Comparison of ENCODE assay signal across 8 mouse cellular contexts in the genomic region with DNA sequence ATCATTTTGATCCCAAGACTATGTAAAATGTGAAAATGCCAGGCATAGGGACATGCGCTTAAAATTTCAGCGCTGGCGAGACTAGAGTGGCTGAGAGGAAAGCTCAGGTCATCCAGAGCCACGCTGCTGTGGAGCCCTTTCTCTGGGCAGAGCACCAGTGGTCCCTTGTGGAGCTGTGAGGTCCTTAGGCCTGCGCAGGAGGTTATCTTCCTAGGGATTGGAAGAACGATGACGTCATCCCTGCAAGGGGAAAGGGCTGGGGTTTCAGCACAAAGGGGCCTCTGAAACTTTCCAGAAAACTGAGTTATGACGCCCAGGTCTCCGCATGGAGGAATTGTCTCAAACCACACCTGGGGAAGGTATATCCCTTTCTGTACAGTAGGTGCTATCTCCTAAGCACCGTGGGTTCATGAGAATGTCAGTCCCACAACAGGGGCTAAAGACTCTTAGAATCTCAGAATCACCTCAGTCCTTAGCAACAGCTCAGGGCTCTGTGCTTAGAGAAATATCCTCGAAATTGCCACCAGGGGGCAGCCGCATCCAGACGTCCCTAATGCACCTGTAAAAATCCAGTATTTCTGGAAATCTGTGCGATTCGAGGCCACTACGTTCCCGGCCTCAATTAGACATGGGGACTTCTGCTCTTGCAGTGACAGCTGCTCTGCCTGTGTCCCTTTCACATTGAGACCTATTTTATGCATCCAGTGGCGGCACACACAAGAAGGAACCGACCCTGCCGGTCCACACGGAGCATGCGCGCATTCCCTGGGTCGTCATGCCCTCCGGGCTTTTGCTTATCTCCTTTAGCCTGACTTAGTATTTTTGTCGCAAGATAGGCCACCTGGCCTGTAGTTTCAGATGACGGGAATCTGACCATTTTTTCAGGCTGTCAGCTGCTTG. TPM values are rescaled to one million over a fixed set of nuclear protein-coding genes. Genes with fewer than 3 reads are reported as not detected.
DNase-seq lines count a peak whose midpoint lies in the region; ATAC-seq and TF ChIP-seq lines count a peak whose summit lies in the region.

No protein-coding gene starts in this region.

- H3K27ac ChIP-seq in forebrain, embryonic 13.5 days, result no peak overlapping the region
- H3K27ac ChIP-seq in lung, postnatal 0 days (ENCODE audit: low read length), result no peak overlapping the region

- 25% methylated on average over 27 of the region's 27 CpGs for WGBS in forebrain, embryonic 13.5 days
- WGBS in lung, postnatal 0 days, result 19% methylated on average over 27 of the region's 27 CpGs

- H3K36me3 ChIP-seq in forebrain, embryonic 13.5 days (ENCODE audit: poor library complexity, severe bottlenecking), result no peaks in the 10 kb centered on the region
- H3K36me3 ChIP-seq in lung, postnatal 0 days (ENCODE audit: insufficient read depth, low read length), result no peaks in the 10 kb centered on the region

- peak; percentile 86 for TF ChIP-seq CTCF in lung, postnatal 0 days (IDR thresholded peaks at IDR 0.05)

- peaks cover 5% of the 10 kb centered on the region; the same call in 1 of the 2 replicates for H3K4me1 ChIP-seq in forebrain, embryonic 13.5 days
- no peaks in the 10 kb centered on the region for H3K4me1 ChIP-seq in lung, postnatal 0 days (ENCODE audit: insufficient read depth, low read depth, low read length)

- H3K9me3 ChIP-seq in forebrain, embryonic 13.5 days (replicated peaks), result no peaks in the 10 kb centered on the region
- no peaks in the 10 kb centered on the region for H3K9me3 ChIP-seq in lung, postnatal 0 days (ENCODE audit: low read length)

- H3K9ac ChIP-seq in forebrain, embryonic 13.5 days, result peak overlapping the region; percentile 34; the same call in 1 of the 2 replicates
- H3K9ac ChIP-seq in lung, postnatal 0 days (replicated peaks; ENCODE audit: low read depth), result no peak overlapping the region

- TF ChIP-seq EP300 in lung, postnatal 0 days (IDR thresholded peaks at IDR 0.05), result no peak

- peak; percentile 58 for ATAC-seq in cerebellum, adult (ENCODE audit: insufficient number of reproducible peaks, low FRiP score, low TSS enrichment)
- peak; percentile 79 for ATAC-seq in forebrain, embryonic 13.5 days
- ATAC-seq in hematopoietic stem cell, adult 5-6 weeks (replicated peaks in 1 of 2; ENCODE audit: insufficient read depth in 1 of 2, low FRiP score in 2 of 2, low TSS enrichment in 1 of 2, low read depth in 1 of 2, poor library complexity in 2 of 2, severe bottlenecking in 2 of 2), result peak; percentile 57 to 70
- peak; percentile 50; the same call in 1 of the 2 replicates for ATAC-seq in lung, postnatal 0 days

- peak; percentile 74 for DNase-seq in MEL-GATA-1-ER (ENCODE audit: extremely low read depth, low read depth)
- peak; percentile 43 to 69 for DNase-seq in layer of hippocampus, adult 8-10 months (ENCODE audit: low spot score in 2 of 2)
- peak; percentile 83 for DNase-seq in lung, postnatal 0 days (ENCODE audit: low spot score)
- DNase-seq in ovary, postnatal 14 days (ENCODE audit: low spot score), result peak; percentile 57
- peak; percentile 72 for DNase-seq in thymus, postnatal 4 days

- peak overlapping the region; percentile 29 for H3K4me3 ChIP-seq in forebrain, embryonic 13.5 days
- no peak overlapping the region for H3K4me3 ChIP-seq in lung, postnatal 0 days (ENCODE audit: low read depth, low read length)

- H3K4me2 ChIP-seq in forebrain, embryonic 13.5 days, result peak overlapping the region; percentile 60
- H3K4me2 ChIP-seq in lung, postnatal 0 days (replicated peaks; ENCODE audit: low read depth, low read length), result peak overlapping the region; percentile 46

- H3K27me3 ChIP-seq in forebrain, embryonic 13.5 days, result peaks cover 4% of the 10 kb centered on the region; the same call in 1 of the 2 replicates
- H3K27me3 ChIP-seq in lung, postnatal 0 days (replicated peaks; ENCODE audit: insufficient read depth, low read length), result no peaks in the 10 kb centered on the region

RNA-seq across cellular contexts. Expression of a gene that starts 18.4 kb away (rescaled TPM):
- not detected in 2 replicates for polyA plus RNA-seq in forebrain, embryonic 13.5 days (2015; fragmentation: Nextera tagmentation; extraction: Ambion mirVana)
- total RNA-seq in hematopoietic stem cell, adult 5-6 weeks (2017), result not detected in 2 replicates
- total RNA-seq in layer of hippocampus, adult 8-10 months (2022), result not detected
- polyA plus RNA-seq in lung, postnatal 0 days (2015; fragmentation: Nextera tagmentation; extraction: Ambion mirVana), result 0.14 TPM in 1 of 2 replicates, not detected in the other

RNA-seq across cellular contexts. Expression of a gene that starts 19.6 kb away (rescaled TPM):
- polyA plus RNA-seq in forebrain, embryonic 13.5 days (2015; fragmentation: Nextera tagmentation; extraction: Ambion mirVana), result 0.10 TPM in 1 of 2 replicates, not detected in the other
- total RNA-seq in hematopoietic stem cell, adult 5-6 weeks (2017), result not detected in 2 replicates
- total RNA-seq in layer of hippocampus, adult 8-10 months (2022), result not detected
- polyA plus RNA-seq in lung, postnatal 0 days (2015; fragmentation: Nextera tagmentation; extraction: Ambion mirVana), result not detected in 2 replicates

RNA-seq across cellular contexts. Expression of a gene that starts 39.8 kb away (rescaled TPM):
- 123 and 144 TPM in 2 replicates for polyA plus RNA-seq in forebrain, embryonic 13.5 days (2015; fragmentation: Nextera tagmentation; extraction: Ambion mirVana)
- total RNA-seq in hematopoietic stem cell, adult 5-6 weeks (2017), result 95.7 and 170 TPM in 2 replicates
- 10 to 100 TPM; 16.8 to 27.3 (median 21.0) TPM for total RNA-seq in layer of hippocampus, adult 8-10 months (2022)
- 131 and 132 TPM in 2 replicates for polyA plus RNA-seq in lung, postnatal 0 days (2015; fragmentation: Nextera tagmentation; extraction: Ambion mirVana)

RNA-seq across cellular contexts. Expression of a gene that starts 48.7 kb away (rescaled TPM):
- polyA plus RNA-seq in forebrain, embryonic 13.5 days (2015; fragmentation: Nextera tagmentation; extraction: Ambion mirVana), result 9.7 and 16.4 TPM in 2 replicates
- not detected in 2 replicates for total RNA-seq in hematopoietic stem cell, adult 5-6 weeks (2017)
- 1 to 10 TPM in 2 of 4 experiments, not detected in 2; 1.2 to 1.5 TPM for total RNA-seq in layer of hippocampus, adult 8-10 months (2022)
- 31.6 and 47.5 TPM in 2 replicates for polyA plus RNA-seq in lung, postnatal 0 days (2015; fragmentation: Nextera tagmentation; extraction: Ambion mirVana)
